Mouse (Mus musculus): ENCODE measurements around the gene Btbd35f2.
"Not testable (repeated sequence)": the region's sequence is repeated elsewhere in the genome, so short reads cannot be mapped to it uniquely, and the experiment has no call there.

Gene Btbd35f2

GRCm38 (mm10) chrX:32278094-32278493, at the start of gene Btbd35f2:
Gene Btbd35f2 (plus strand): TSS chrX:32278394.
- DNase-seq (ENCODE audit: low spot score in 2 of 2), result not testable (repeated sequence)

All from spleen, postnatal 4 days (tissue).